Mouse (Mus musculus): ENCODE measurements around the gene Mettl6.
A peak's percentile ranks its signal among the peaks of the same experiment; 100 is the strongest.

GRCm38 (mm10) chr14:31435930-31436693 lies 58.7 kb downstream of the Mettl6 start, which contains the start of gene Sh3bp5:
- no peak for TF ChIP-seq REST (IDR thresholded peaks at IDR 0.05; ENCODE audit: insufficient read depth, insufficient read length)
- TF ChIP-seq TCF12 (IDR thresholded peaks at IDR 0.05; ENCODE audit: insufficient read depth, poor library complexity, severe bottlenecking): no peak
- no peak for TF ChIP-seq MAX (IDR thresholded peaks at IDR 0.05; ENCODE audit: low read depth)
- TF ChIP-seq SRF (IDR thresholded peaks at IDR 0.05; ENCODE audit: control insufficient read depth, insufficient read length, low read depth): peak; percentile 57
- TF ChIP-seq USF1 (IDR thresholded peaks at IDR 0.05; ENCODE audit: low read depth): no peak
- peak; percentile 87 for TF ChIP-seq POLR2A (IDR thresholded peaks at IDR 0.05; ENCODE audit: insufficient read length, low read depth)
- peak; percentile 65 for TF ChIP-seq POLR2AphosphoS2 (IDR thresholded peaks at IDR 0.05; ENCODE audit: insufficient read length, low read depth)
- peak in 1 of 3 experiments; percentile 46 for TF ChIP-seq MYOG (IDR thresholded peaks at IDR 0.05; ENCODE audit: control insufficient read depth in 1 of 3, insufficient read depth in 1 of 3, insufficient read length in 2 of 3, low read depth in 2 of 3)
- no peak for TF ChIP-seq E2F4 (IDR thresholded peaks at IDR 0.05; ENCODE audit: insufficient read depth)
- TF ChIP-seq CEBPB (IDR thresholded peaks at IDR 0.05; ENCODE audit: insufficient read depth, poor library complexity, severe bottlenecking): no peak
- no peak for TF ChIP-seq TCF3 (IDR thresholded peaks at IDR 0.05; ENCODE audit: insufficient read length, low read depth)

All from myocyte (in vitro differentiated cells).